Mouse (Mus musculus) neural tube, embryonic 12.5 days (tissue): ENCODE data around the gene Ier5. TPM values are rescaled to one million over a fixed set of nuclear protein-coding genes. Genes with fewer than 3 reads are reported as not detected.

Source experiments
- polyA plus RNA-seq: library from polyadenylated mRNA; unstranded; fragments of >200 nt; fragmentation: Nextera tagmentation; extraction: Ambion mirVana; gene quantifications from 2 replicates; pipeline ENCODE4 v1.2.1, GENCODE M21; 2016

Ier5 gene
- polyA plus RNA-seq, 1 experiment from 2014 or later: 23.2 TPM

Other genes with a start within 250 kb of the Ier5 start
- gene Cacna1e, start 215.1 kb downstream of the Ier5 start, polyA plus RNA-seq: 7.1 and 7.8 TPM in 2 replicates
- gene Mr1, start 47.2 kb upstream of the Ier5 start, polyA plus RNA-seq: 0.76 and 1.0 TPM in 2 replicates
- gene Stx6, start 59.1 kb upstream of the Ier5 start, polyA plus RNA-seq: 129 and 131 TPM in 2 replicates
- 6.7 and 8.1 TPM in 2 replicates for gene BC034090, start 144.8 kb upstream of the Ier5 start, polyA plus RNA-seq